Mouse (Mus musculus) megakaryocyte, embryonic 14.5 days (primary cell): ENCODE results near the gene Zgpat.

Experiments used
- FLI1 ChIP-seq: IDR thresholded peaks from 2 replicates; pipeline ENCODE4 v1.6.1; 2012; ENCODE audit warnings: low read length, inconsistent platforms, mixed read lengths
- GATA1 ChIP-seq: IDR thresholded peaks from 3 replicates; pipeline ENCODE4 v1.6.1; 2012; ENCODE audit warnings: mixed read lengths, low read length, inconsistent platforms, borderline replicate concordance

DNA sequence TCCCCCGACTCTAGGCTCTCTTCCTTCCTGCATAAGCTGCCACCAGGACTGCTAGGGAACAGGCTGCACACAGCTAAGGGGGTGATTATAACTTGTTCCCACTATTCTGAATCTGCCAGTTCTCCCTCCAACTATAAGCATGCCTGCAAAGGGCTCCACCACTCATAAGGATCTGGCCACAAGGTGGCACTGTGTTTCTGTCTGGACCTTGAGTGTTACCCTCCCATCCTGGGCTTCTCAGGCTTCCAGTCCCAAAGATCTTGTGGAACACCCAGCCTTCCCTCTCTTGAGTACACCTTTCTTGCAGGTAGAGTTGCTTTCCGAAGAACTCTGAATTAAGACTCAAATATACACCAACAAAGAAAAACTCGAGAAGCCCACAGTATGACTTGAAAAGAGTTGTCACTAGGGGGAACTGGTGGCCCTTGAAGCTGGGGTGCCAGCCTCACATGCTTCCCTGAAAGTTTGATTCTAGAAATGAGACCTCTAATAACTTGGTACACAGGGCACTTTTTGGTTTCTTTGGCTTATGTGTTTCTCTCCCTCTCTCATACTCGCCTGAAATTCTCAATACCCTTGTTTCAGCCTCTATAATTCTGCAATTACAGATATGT is 28.0 kb downstream of the Zgpat start:
- TF ChIP-seq GATA1 (no peak), FLI1 (no peak)
